Mouse (Mus musculus): ENCODE data around the gene Gm17359. TPM values are rescaled to one million over a fixed set of nuclear protein-coding genes. Genes with fewer than 3 reads are reported as not detected.

The Gm17359 gene
- total RNA-seq, 1 experiment = not detected

GRCm38 (mm10) chr3:79478880-79479279 is 142.4 kb downstream of the Gm17359 start:
- Histone ChIP-seq H3K9ac (ENCODE audit: insufficient read depth, low read depth, low read length, poor library complexity, severe bottlenecking) (no peak overlapping the region), H3K36me3 (ENCODE audit: control insufficient read depth, insufficient read depth, low read length, poor library complexity, severe bottlenecking) (peaks cover 46% of the 10 kb centered on the region), H3K4me1 (ENCODE audit: control insufficient read depth in 2 of 2, insufficient read depth in 2 of 2, low read length in 2 of 2, poor library complexity in 1 of 2) (no peaks in the 10 kb centered on the region), H3K9me3 (ENCODE audit: control insufficient read depth, insufficient read depth, low read depth, low read length) (no peaks in the 10 kb centered on the region), H3K27ac (ENCODE audit: insufficient read depth, low read depth, low read length, poor library complexity, severe bottlenecking) (no peak overlapping the region), H3K4me3 (ENCODE audit: insufficient read depth in 1 of 2, low read depth in 1 of 2, low read length in 2 of 2, poor library complexity in 1 of 2, severe bottlenecking in 1 of 2) (no peak overlapping the region)
- DNase-seq (ENCODE audit: low read depth, low spot score) = no peak
- in situ Hi-C loops (cut with MboI; ENCODE audit: low sequenced_read_pairs in 2 of 2, unreplicated experiment in 2 of 2) = no loop called here
- TF ChIP-seq CHD2 (IDR thresholded peaks at IDR 0.05; ENCODE audit: low read depth, low read length) = no peak
- TF ChIP-seq ZC3H11A (IDR thresholded peaks at IDR 0.05; ENCODE audit: borderline replicate concordance, low read depth, low read length) = no peak
- TF ChIP-seq MAFK (IDR thresholded peaks at IDR 0.05; ENCODE audit: insufficient read depth, low read depth, low read length) = no peak

- in situ Hi-C loops (cut with MboI; ENCODE audit: low sequenced_read_pairs in 2 of 2, unreplicated experiment in 2 of 2) = no loop called here
- H3K4me1 ChIP-seq (ENCODE audit: control insufficient read depth in 2 of 2, insufficient read depth in 2 of 2, low read length in 2 of 2, poor library complexity in 1 of 2) = no peaks in the 10 kb centered on the region
- H3K36me3 ChIP-seq (ENCODE audit: control insufficient read depth, insufficient read depth, low read length, poor library complexity, severe bottlenecking) = peaks cover 41% of the 10 kb centered on the region; the same call in 1 of the 2 replicates
- no peak for DNase-seq (ENCODE audit: low read depth, low spot score)
- no peak for TF ChIP-seq ZNF384 (IDR thresholded peaks at IDR 0.05; ENCODE audit: low read depth, low read length)
- TF ChIP-seq MAFK (IDR thresholded peaks at IDR 0.05; ENCODE audit: insufficient read depth, low read depth, low read length) = no peak
- TF ChIP-seq CHD2 (IDR thresholded peaks at IDR 0.05; ENCODE audit: low read depth, low read length) = no peak
- TF ChIP-seq HCFC1 (IDR thresholded peaks at IDR 0.05; ENCODE audit: borderline replicate concordance, insufficient read depth, low read length) = no peak
- no peak for TF ChIP-seq ZC3H11A (IDR thresholded peaks at IDR 0.05; ENCODE audit: borderline replicate concordance, low read depth, low read length)
- no peaks in the 10 kb centered on the region for H3K9me3 ChIP-seq (ENCODE audit: control insufficient read depth, insufficient read depth, low read depth, low read length)
- H3K27ac ChIP-seq (ENCODE audit: insufficient read depth, low read depth, low read length, poor library complexity, severe bottlenecking) = no peak overlapping the region
- H3K4me3 ChIP-seq (ENCODE audit: insufficient read depth in 1 of 2, low read depth in 1 of 2, low read length in 2 of 2, poor library complexity in 1 of 2, severe bottlenecking in 1 of 2) = no peak overlapping the region
- no peak overlapping the region for H3K9ac ChIP-seq (ENCODE audit: insufficient read depth, low read depth, low read length, poor library complexity, severe bottlenecking)
Observed at GRCm38 (mm10) chr3:79484286-79485063, 148.0 kb downstream of the Gm17359 start.

- H3K4me1 ChIP-seq (ENCODE audit: control insufficient read depth in 2 of 2, insufficient read depth in 2 of 2, low read length in 2 of 2, poor library complexity in 1 of 2) = no peaks in the 10 kb centered on the region
- no peak overlapping the region for H3K27ac ChIP-seq (ENCODE audit: insufficient read depth, low read depth, low read length, poor library complexity, severe bottlenecking)
- no peak overlapping the region for H3K4me3 ChIP-seq (ENCODE audit: insufficient read depth in 1 of 2, low read depth in 1 of 2, low read length in 2 of 2, poor library complexity in 1 of 2, severe bottlenecking in 1 of 2)
- H3K36me3 ChIP-seq (ENCODE audit: control insufficient read depth, insufficient read depth, low read length, poor library complexity, severe bottlenecking) = peaks cover 23% of the 10 kb centered on the region; the same call in 1 of the 2 replicates
- H3K9me3 ChIP-seq (ENCODE audit: control insufficient read depth, insufficient read depth, low read depth, low read length) = no peaks in the 10 kb centered on the region
- no peak overlapping the region for H3K9ac ChIP-seq (ENCODE audit: insufficient read depth, low read depth, low read length, poor library complexity, severe bottlenecking)
- no peak for TF ChIP-seq ZNF384 (IDR thresholded peaks at IDR 0.05; ENCODE audit: low read depth, low read length)
- no peak for TF ChIP-seq MAFK (IDR thresholded peaks at IDR 0.05; ENCODE audit: insufficient read depth, low read depth, low read length)
- no peak for TF ChIP-seq HCFC1 (IDR thresholded peaks at IDR 0.05; ENCODE audit: borderline replicate concordance, insufficient read depth, low read length)
- TF ChIP-seq ZC3H11A (IDR thresholded peaks at IDR 0.05; ENCODE audit: borderline replicate concordance, low read depth, low read length) = no peak
- no peak for TF ChIP-seq CHD2 (IDR thresholded peaks at IDR 0.05; ENCODE audit: low read depth, low read length)
- in situ Hi-C loops (cut with MboI; ENCODE audit: low sequenced_read_pairs in 2 of 2, unreplicated experiment in 2 of 2) = no loop called here
- no peak for DNase-seq (ENCODE audit: low read depth, low spot score)
Observed at GRCm38 (mm10) chr3:79488025-79488424, 151.6 kb downstream of the Gm17359 start.

- H3K9me3 ChIP-seq (ENCODE audit: control insufficient read depth, insufficient read depth, low read depth, low read length) = no peaks in the 10 kb centered on the region
- TF ChIP-seq ZNF384 (IDR thresholded peaks at IDR 0.05; ENCODE audit: low read depth, low read length) (no peak), CHD2 (IDR thresholded peaks at IDR 0.05; ENCODE audit: low read depth, low read length) (no peak), ZC3H11A (IDR thresholded peaks at IDR 0.05; ENCODE audit: borderline replicate concordance, low read depth, low read length) (no peak), HCFC1 (IDR thresholded peaks at IDR 0.05; ENCODE audit: borderline replicate concordance, insufficient read depth, low read length) (no peak), MAFK (IDR thresholded peaks at IDR 0.05; ENCODE audit: insufficient read depth, low read depth, low read length) (no peak)
- no peak overlapping the region for H3K4me3 ChIP-seq (ENCODE audit: insufficient read depth in 1 of 2, low read depth in 1 of 2, low read length in 2 of 2, poor library complexity in 1 of 2, severe bottlenecking in 1 of 2)
- no peak overlapping the region for H3K9ac ChIP-seq (ENCODE audit: insufficient read depth, low read depth, low read length, poor library complexity, severe bottlenecking)
- in situ Hi-C loops (cut with MboI; ENCODE audit: low sequenced_read_pairs in 2 of 2, unreplicated experiment in 2 of 2) = no loop called here
- H3K4me1 ChIP-seq (ENCODE audit: control insufficient read depth in 2 of 2, insufficient read depth in 2 of 2, low read length in 2 of 2, poor library complexity in 1 of 2) = no peaks in the 10 kb centered on the region
- no peak for DNase-seq (ENCODE audit: low read depth, low spot score)
- peaks cover 28% of the 10 kb centered on the region; the same call in 1 of the 2 replicates for H3K36me3 ChIP-seq (ENCODE audit: control insufficient read depth, insufficient read depth, low read length, poor library complexity, severe bottlenecking)
- no peak overlapping the region for H3K27ac ChIP-seq (ENCODE audit: insufficient read depth, low read depth, low read length, poor library complexity, severe bottlenecking)
Observed at GRCm38 (mm10) chr3:79490102-79490501, 153.6 kb downstream of the Gm17359 start.
